Mouse (Mus musculus) erythroblast, embryonic 14.5 days (primary cell): ENCODE results near the gene Apba2.

ENCODE experiments used
- GATA1 ChIP-seq: IDR thresholded peaks from 2 replicates; pipeline ENCODE4 v1.6.1; 2012; ENCODE audit warnings: low read length, inconsistent platforms, mixed read lengths
- TAL1 ChIP-seq: IDR thresholded peaks from 3 replicates; pipeline ENCODE4 v1.6.1; 2012; ENCODE audit warnings: low read length, inconsistent platforms, mixed read lengths

- TF ChIP-seq TAL1 (no peak), GATA1 (no peak)
Observed at GRCm38 (mm10) chr7:64596652-64597051, 95.1 kb downstream of the Apba2 start.
